Mouse (Mus musculus) CD4-positive, CD25-positive, alpha-beta regulatory T cell, adult 9 weeks (primary cell): ENCODE results near the gene Dlk1. TPM values are rescaled to one million over a fixed set of nuclear protein-coding genes. Genes with fewer than 3 reads are reported as not detected.

ENCODE experiments used
- polyA plus RNA-seq: library from polyadenylated mRNA; unstranded; fragments of 100-300 nt; shearing (Covaris generic); gene quantifications from one replicate; pipeline ENCODE4 v1.2.1, GENCODE M21; 2017

The Dlk1 gene
- not detected for polyA plus RNA-seq

GRCm38 (mm10) chr12:109452592-109452991 lies at the start of gene Dlk1:
Gene Dlk1, plus strand, starts transcription at chr12:109452823.

Other genes starting within 250 kb of the Dlk1 start
- not detected for gene Rtl1, start 147.5 kb downstream of the Dlk1 start, polyA plus RNA-seq